Mouse (Mus musculus) E14TG2a.4 (cell line): Measurements from ENCODE around the gene Olfr770.

Source experiments
- CTCF ChIP-seq: conservative IDR thresholded peaks from 2 replicates; pipeline ENCODE4 v1.5.1; 2014; ENCODE audit warnings: low read length
- NANOG ChIP-seq: IDR thresholded peaks from 2 replicates; pipeline ENCODE4 v1.6.1; 2014; ENCODE audit warnings: borderline replicate concordance, low read length, mixed read lengths

- no peak for TF ChIP-seq CTCF
- no peak for TF ChIP-seq NANOG
Observed at GRCm38 (mm10) chr10:129115146-129115545, 23.7 kb downstream of the Olfr770 start.
